Mouse (Mus musculus) MEL (cell line): ENCODE results near the gene Copz2. TPM values are rescaled to one million over a fixed set of nuclear protein-coding genes. Genes with fewer than 3 reads are reported as not detected.

Experiments used
- DNase-seq: peaks from one replicate; pipeline ENCODE4 v3.0.0; 2011; ENCODE audit warnings: low read depth, low spot score
- H3K27ac ChIP-seq: 2 replicates; pipeline ENCODE4 v1.5.1; 2012; ENCODE audit warnings: low read depth, mild to moderate bottlenecking, control low read depth, low read length, moderate library complexity; ENCODE audit not compliant: control insufficient read depth
- H3K27me3 ChIP-seq, 2 experiments: fragments of 150-350 bp in 1 of 2; sonication (generic) in 1 of 2; 2 replicates each; pipeline ENCODE4 v1.6.1; 2012; ENCODE audit warnings: low read length in 2 of 2, mild to moderate bottlenecking in 2 of 2, improper control_type of control experiment in 1 of 2, moderate library complexity in 1 of 2; ENCODE audit not compliant: insufficient read depth in 2 of 2, control insufficient read depth in 1 of 2
- H3K36me3 ChIP-seq, 2 experiments: 2 replicates each; pipeline ENCODE4 v1.6.1; 2012 to 2014; ENCODE audit warnings: low read length in 2 of 2, improper control_type of control experiment in 1 of 2, inconsistent platforms in 1 of 2, mild to moderate bottlenecking in 1 of 2; ENCODE audit not compliant: insufficient read depth in 2 of 2, control insufficient read depth in 1 of 2
- H3K4me1 ChIP-seq, 2 experiments: fragments of 150-350 bp in 1 of 2; sonication (generic) in 1 of 2; 2 replicates each; pipeline ENCODE4 v1.6.1; 2012; ENCODE audit warnings: low read length in 2 of 2, improper control_type of control experiment in 1 of 2, mild to moderate bottlenecking in 1 of 2; ENCODE audit not compliant: insufficient read depth in 2 of 2, control insufficient read depth in 1 of 2
- H3K4me3 ChIP-seq, 2 experiments: fragments of 150-350 bp in 1 of 2; sonication (generic) in 1 of 2; 2 replicates each; pipeline ENCODE4 v1.5.1; 2012; ENCODE audit warnings: low read depth in 2 of 2, low read length in 2 of 2, mild to moderate bottlenecking in 2 of 2, moderate library complexity in 2 of 2, control low read depth in 1 of 2, improper control_type of control experiment in 1 of 2; ENCODE audit not compliant: control insufficient read depth in 1 of 2, insufficient read depth in 1 of 2
- H3K79me2 ChIP-seq: 2 replicates; pipeline ENCODE4 v1.6.1; 2012; ENCODE audit warnings: mild to moderate bottlenecking, low read length, moderate library complexity; ENCODE audit not compliant: control insufficient read depth, poor library complexity, insufficient read depth
- H3K9ac ChIP-seq: 2 replicates; pipeline ENCODE4 v1.6.1; 2012; ENCODE audit warnings: low read depth, mild to moderate bottlenecking, control low read depth, low read length, moderate library complexity; ENCODE audit not compliant: control insufficient read depth, poor library complexity, severe bottlenecking
- H3K9me3 ChIP-seq: fragments of 150-350 bp; sonication (generic); replicated peaks from 2 replicates; pipeline ENCODE4 v1.6.1; 2012; ENCODE audit warnings: mild to moderate bottlenecking, low read length, improper control_type of control experiment, moderate library complexity; ENCODE audit not compliant: insufficient read depth
- BHLHE40 ChIP-seq: IDR thresholded peaks from 2 replicates; pipeline ENCODE4 v1.6.1; 2012; ENCODE audit warnings: low read depth, mild to moderate bottlenecking, inconsistent platforms, low read length, improper control_type of control experiment, borderline replicate concordance
- CHD1 ChIP-seq: IDR thresholded peaks from 2 replicates; pipeline ENCODE4 v1.6.1; 2012; ENCODE audit warnings: low read depth, mild to moderate bottlenecking, inconsistent platforms, low read length, improper control_type of control experiment
- CHD2 ChIP-seq: IDR thresholded peaks from 2 replicates; pipeline ENCODE4 v1.6.1; 2011; ENCODE audit warnings: low read length, improper control_type of control experiment
- CTCF ChIP-seq, 3 experiments: IDR thresholded peaks in 2 of 3; conservative IDR thresholded peaks in 1 of 3; 2 replicates each; pipeline ENCODE4 v1.5.1; 2011 to 2012; ENCODE audit warnings: low read length in 3 of 3, low read depth in 2 of 3, mild to moderate bottlenecking in 2 of 3, improper control_type of control experiment in 1 of 3, inconsistent platforms in 1 of 3, mixed read lengths in 1 of 3, moderate library complexity in 1 of 3; ENCODE audit not compliant: control insufficient read depth in 1 of 3, insufficient read depth in 1 of 3, poor library complexity in 1 of 3, severe bottlenecking in 1 of 3
- E2F4 ChIP-seq: IDR thresholded peaks from 2 replicates; pipeline ENCODE4 v1.6.1; 2011; ENCODE audit warnings: low read depth, low read length, improper control_type of control experiment, borderline replicate concordance
- ELF1 ChIP-seq: IDR thresholded peaks from 2 replicates; pipeline ENCODE4 v1.6.1; 2014; ENCODE audit warnings: low read depth, mild to moderate bottlenecking, inconsistent platforms, low read length, improper control_type of control experiment, moderate library complexity
- EP300 ChIP-seq, 2 experiments: IDR thresholded peaks; 2 replicates each; pipeline ENCODE4 v1.6.1; 2011; ENCODE audit warnings: improper control_type of control experiment in 2 of 2, low read length in 2 of 2, low read depth in 1 of 2, mild to moderate bottlenecking in 1 of 2
- ETS1 ChIP-seq: IDR thresholded peaks from 2 replicates; pipeline ENCODE4 v1.6.1; 2012; ENCODE audit warnings: low read depth, mild to moderate bottlenecking, inconsistent platforms, low read length, improper control_type of control experiment, moderate library complexity
- HCFC1 ChIP-seq: IDR thresholded peaks from 2 replicates; pipeline ENCODE4 v1.6.1; 2012; ENCODE audit warnings: low read depth, mild to moderate bottlenecking, inconsistent platforms, low read length, improper control_type of control experiment, moderate library complexity
- JUND ChIP-seq: IDR thresholded peaks from 2 replicates; pipeline ENCODE4 v1.6.1; 2011; ENCODE audit warnings: low read depth, mild to moderate bottlenecking, improper control_type of control experiment, low read length
- KAT2A ChIP-seq: conservative IDR thresholded peaks from 2 replicates; pipeline ENCODE4 v1.6.1; 2012; ENCODE audit warnings: low read depth, low read length, improper control_type of control experiment, inconsistent platforms
- MAFK ChIP-seq: IDR thresholded peaks from 2 replicates; pipeline ENCODE4 v1.6.1; 2011; ENCODE audit warnings: low read depth, mild to moderate bottlenecking, low read length, improper control_type of control experiment, borderline replicate concordance
- MAX ChIP-seq: IDR thresholded peaks from 2 replicates; pipeline ENCODE4 v1.6.1; 2011; ENCODE audit warnings: low read length, improper control_type of control experiment
- MEF2A ChIP-seq: IDR thresholded peaks from 2 replicates; pipeline ENCODE4 v1.6.1; 2014; ENCODE audit warnings: low read depth, mild to moderate bottlenecking, inconsistent platforms, low read length, improper control_type of control experiment; ENCODE audit not compliant: poor library complexity, insufficient replicate concordance, severe bottlenecking; ENCODE audit errors: extremely low read depth
- MYB ChIP-seq: IDR thresholded peaks from 2 replicates; pipeline ENCODE4 v1.6.1; 2011; ENCODE audit warnings: mild to moderate bottlenecking, low read depth, low read length, improper control_type of control experiment
- MYC ChIP-seq: IDR thresholded peaks from 2 replicates; pipeline ENCODE4 v1.6.1; 2011; ENCODE audit warnings: low read depth, mild to moderate bottlenecking, low read length, improper control_type of control experiment, moderate library complexity
- NELFE ChIP-seq: IDR thresholded peaks from 2 replicates; pipeline ENCODE4 v1.6.1; 2011; ENCODE audit warnings: low read depth, low read length, improper control_type of control experiment
- NRF1 ChIP-seq: IDR thresholded peaks from 2 replicates; pipeline ENCODE4 v1.6.1; 2014; ENCODE audit warnings: low read depth, mild to moderate bottlenecking, inconsistent platforms, low read length, improper control_type of control experiment, moderate library complexity; ENCODE audit not compliant: poor library complexity, insufficient read depth, severe bottlenecking
- POLR2A ChIP-seq, 2 experiments: IDR thresholded peaks; 2 replicates each; pipeline ENCODE4 v1.6.1; 2011 to 2012; ENCODE audit warnings: low read length in 2 of 2, mild to moderate bottlenecking in 2 of 2, control low read depth in 1 of 2, improper control_type of control experiment in 1 of 2, low read depth in 1 of 2, moderate library complexity in 1 of 2; ENCODE audit not compliant: control insufficient read depth in 1 of 2, insufficient read depth in 1 of 2, poor library complexity in 1 of 2
- POLR2AphosphoS2 ChIP-seq: IDR thresholded peaks from 2 replicates; pipeline ENCODE4 v1.6.1; 2011; ENCODE audit warnings: low read length, improper control_type of control experiment
- POLR2AphosphoS5 ChIP-seq: IDR thresholded peaks from 2 replicates; pipeline ENCODE4 v1.6.1; 2012; ENCODE audit warnings: low read depth, borderline replicate concordance, mild to moderate bottlenecking, inconsistent platforms, low read length, moderate library complexity, mixed read lengths
- RAD21 ChIP-seq: IDR thresholded peaks from 2 replicates; pipeline ENCODE4 v1.6.1; 2011; ENCODE audit warnings: mild to moderate bottlenecking, low read depth, low read length, improper control_type of control experiment
- RCOR1 ChIP-seq: IDR thresholded peaks from 2 replicates; pipeline ENCODE4 v1.6.1; 2012; ENCODE audit warnings: low read depth, mild to moderate bottlenecking, inconsistent platforms, low read length, improper control_type of control experiment
- SIN3A ChIP-seq: IDR thresholded peaks from 2 replicates; pipeline ENCODE4 v1.6.1; 2012; ENCODE audit warnings: low read length, improper control_type of control experiment, inconsistent platforms
- TAL1 ChIP-seq: IDR thresholded peaks from 2 replicates; pipeline ENCODE4 v1.6.1; 2012; ENCODE audit warnings: mild to moderate bottlenecking, inconsistent platforms, low read length, moderate library complexity, mixed read lengths
- TCF12 ChIP-seq: IDR thresholded peaks from 2 replicates; pipeline ENCODE4 v1.6.1; 2014; ENCODE audit warnings: low read depth, mild to moderate bottlenecking, inconsistent platforms, low read length, improper control_type of control experiment, moderate library complexity
- ZC3H11A ChIP-seq: IDR thresholded peaks from 2 replicates; pipeline ENCODE4 v1.6.1; 2012; ENCODE audit warnings: low read depth, mild to moderate bottlenecking, inconsistent platforms, low read length, improper control_type of control experiment
- ZKSCAN1 ChIP-seq: IDR thresholded peaks from 2 replicates; pipeline ENCODE4 v1.6.1; 2012; ENCODE audit warnings: low read depth, mild to moderate bottlenecking, inconsistent platforms, low read length, improper control_type of control experiment, moderate library complexity
- ZMIZ1 ChIP-seq: IDR thresholded peaks from 2 replicates; pipeline ENCODE4 v1.6.1; 2012; ENCODE audit warnings: low read depth, mild to moderate bottlenecking, inconsistent platforms, low read length, improper control_type of control experiment, moderate library complexity
- ZNF384 ChIP-seq: IDR thresholded peaks from 2 replicates; pipeline ENCODE4 v1.6.1; 2012; ENCODE audit warnings: low read depth, mild to moderate bottlenecking, inconsistent platforms, low read length, improper control_type of control experiment
- polyA plus RNA-seq, 2 experiments: library from polyadenylated mRNA; stranded (reverse) in 1 of 2; unstranded in 1 of 2; fragments of >175 nt in 1 of 2; fragments of >200 nt in 1 of 2; gene quantifications; 2 replicates each; pipeline versions ENCODE4 v1.2.1 to v1.2.4; 2012; ENCODE audit warnings: low replicate concordance in 2 of 2, low read depth in 1 of 2; ENCODE audit not compliant: insufficient read length in 2 of 2, insufficient read depth in 1 of 2, missing spikeins in 1 of 2
- total RNA-seq: library from RNA; depleted of rRNA; stranded (reverse); fragments of 300-350 nt; gene quantifications from 2 replicates; pipeline ENCODE4 v1.2.3, GENCODE M21; 2012

Gene Copz2
- total and polyA plus RNA-seq, 3 experiments = 2.1 to 6.3 TPM; not detected in 1

- TF ChIP-seq HCFC1 (peak; percentile 85), ELF1 (peak; percentile 79), CHD1 (no peak), MYC (peak; percentile 98), RCOR1 (no peak), MEF2A (no peak), TAL1 (no peak), CHD2 (peak; percentile 91), EP300 (IDR thresholded peaks at IDR 0.05; ENCODE audit: low read depth in 1 of 2, low read length in 2 of 2) (0 out of 4 replicates have a peak, but pooled peaks of 1 of the 2 experiments have one; percentile 10), NRF1 (peak; percentile 55; the same call in 1 of the 2 replicates), ZKSCAN1 (no peak), E2F4 (no peak), ZNF384 (no peak), BHLHE40 (no peak), SIN3A (0 out of 2 replicates have a peak, but pooled peaks have one; percentile 80), MAX (peak; percentile 98), MAFK (no peak), RAD21 (no peak), MYB (no peak), ZMIZ1 (peak; percentile 37; the same call in 1 of the 2 replicates)
These were observed 19.7 kb upstream of the Copz2 start, which contains the start of gene Nfe2l1 (continued) for GRCm38 (mm10) chr11:96829813-96830538.

- Histone ChIP-seq H3K27me3 (peaks cover 0 to 1% of the 10 kb centered on the region in 2 experiments; a peak in 3 of 4 replicates), H3K9ac (peak overlapping the region; percentile 97), H3K4me1 (peaks cover 5 to 29% of the 10 kb centered on the region in 2 experiments)
- TF ChIP-seq RCOR1 (no peak), ZNF384 (0 out of 2 replicates have a peak, but pooled peaks have one; percentile 4), MYC (peak; percentile 59; the same call in 1 of the 2 replicates), POLR2AphosphoS2 (0 out of 2 replicates have a peak, but pooled peaks have one; percentile 23), NELFE (peak; percentile 29; the same call in 1 of the 2 replicates), MAX (peak; percentile 8; the same call in 1 of the 2 replicates), MEF2A (no peak), RAD21 (no peak), NRF1 (no peak), HCFC1 (no peak), TCF12 (no peak), CTCF (IDR thresholded peaks at IDR 0.05 in 2 of 3, conservative IDR thresholded peaks at IDR 0.05 in 1 of 3; ENCODE audit: control insufficient read depth in 1 of 3, insufficient read depth in 1 of 3, low read depth in 2 of 3, low read length in 3 of 3, poor library complexity in 1 of 3, severe bottlenecking in 1 of 3) (no peak), KAT2A (no peak), POLR2A (IDR thresholded peaks at IDR 0.05; ENCODE audit: control insufficient read depth in 1 of 2, insufficient read depth in 1 of 2, low read depth in 1 of 2, low read length in 2 of 2, poor library complexity in 1 of 2) (no peak; a peak in 1 of 4 replicates), JUND (no peak), POLR2AphosphoS5 (no peak), MYB (no peak), SIN3A (peak; percentile 56; the same call in 1 of the 2 replicates), ZMIZ1 (peak; percentile 54; the same call in 1 of the 2 replicates), ZC3H11A (no peak), MAFK (no peak), CHD2 (no peak), ETS1 (peak; percentile 35; the same call in 1 of the 2 replicates)
These were observed 19.0 kb upstream of the Copz2 start for GRCm38 (mm10) chr11:96830539-96831216.

More at GRCm38 (mm10) chr11:96830539-96831216, 19.0 kb upstream of the Copz2 start:
- Histone ChIP-seq H3K36me3 (peaks cover 10 to 34% of the 10 kb centered on the region in 2 experiments), H3K27ac (peak overlapping the region; percentile 98), H3K4me3 (peak overlapping the region; percentile 66 to 87), H3K9me3 (no peaks in the 10 kb centered on the region), H3K79me2 (peaks cover 40% of the 10 kb centered on the region)
- DNase-seq = peak; percentile 70
